Mouse (Mus musculus) kidney, postnatal 36 days (tissue): Measurements from ENCODE around the gene Ikzf1.

Experiments used
- DNase-seq, 2 experiments: peaks; one replicate each; pipeline ENCODE4 v3.0.0; 2021 to 2022; ENCODE audit warnings: mixed read lengths in 2 of 2

The Ikzf1 gene

DNA sequence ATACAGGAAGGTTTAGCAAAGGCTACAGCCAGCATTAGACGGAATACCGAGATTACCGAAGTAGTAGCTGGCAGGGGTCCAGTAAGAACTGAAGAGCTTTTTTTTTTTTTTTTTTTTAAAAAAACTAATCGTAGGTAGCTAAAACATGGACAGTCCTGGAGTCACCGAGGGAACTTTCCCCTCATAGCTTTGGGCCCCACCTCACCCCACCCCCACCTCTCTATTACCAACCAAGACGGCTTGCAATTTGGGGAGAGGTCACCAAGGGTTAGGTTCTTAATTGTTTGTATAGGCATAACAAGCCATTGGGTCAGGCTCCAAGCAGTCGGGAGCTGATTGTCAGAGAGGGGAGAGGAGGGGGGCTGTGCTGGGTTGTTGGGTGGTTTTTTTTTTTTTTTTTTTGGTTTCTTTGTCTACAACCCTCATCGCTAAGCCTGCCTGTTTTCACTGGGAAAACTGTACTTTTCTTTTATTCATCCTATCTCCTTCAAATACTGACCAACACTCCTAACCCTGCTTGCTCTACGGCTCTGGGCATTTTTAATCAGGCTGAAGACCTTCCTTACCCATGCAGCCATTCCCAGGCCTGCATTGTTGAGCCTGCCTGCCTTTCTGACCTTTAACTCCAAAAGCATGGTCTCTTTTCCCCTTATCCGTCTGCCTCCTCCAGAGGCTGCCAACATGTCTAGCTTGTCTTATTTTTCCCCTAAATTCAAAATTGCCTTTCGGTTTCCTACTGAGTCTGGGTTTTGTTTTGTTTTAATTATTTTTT lies 124.8 kb downstream of the Ikzf1 start:
- DNase-seq: no peak

DNA sequence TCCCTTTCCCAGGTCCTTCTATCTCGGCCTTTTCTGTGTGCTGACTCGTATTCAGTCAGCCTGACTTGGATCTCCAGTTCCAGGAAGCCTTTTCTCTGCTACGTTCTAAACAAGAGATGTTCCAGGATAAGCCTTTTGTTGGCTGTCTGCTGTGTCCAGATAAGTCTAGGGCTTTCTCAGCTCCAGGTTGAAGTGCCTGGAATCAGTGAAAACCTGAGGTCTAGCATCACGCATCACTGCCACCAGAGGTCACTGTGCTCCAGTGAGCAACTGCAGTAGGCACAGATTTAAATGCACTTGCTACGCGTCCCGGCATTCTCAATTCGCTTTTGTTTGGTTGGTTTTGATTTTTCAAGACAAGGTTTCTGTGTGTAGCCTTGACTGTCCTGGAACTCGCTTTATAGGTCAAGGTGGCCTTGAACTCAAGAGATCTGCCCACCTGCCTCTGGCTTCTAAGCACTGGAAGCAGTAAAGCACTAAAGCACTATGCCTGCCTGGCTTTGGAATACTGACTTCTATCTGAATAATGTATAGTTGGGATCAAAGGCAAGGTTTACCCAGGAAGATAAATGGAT lies 127.2 kb downstream of the Ikzf1 start:
- DNase-seq: peak; percentile 73 to 87

DNA sequence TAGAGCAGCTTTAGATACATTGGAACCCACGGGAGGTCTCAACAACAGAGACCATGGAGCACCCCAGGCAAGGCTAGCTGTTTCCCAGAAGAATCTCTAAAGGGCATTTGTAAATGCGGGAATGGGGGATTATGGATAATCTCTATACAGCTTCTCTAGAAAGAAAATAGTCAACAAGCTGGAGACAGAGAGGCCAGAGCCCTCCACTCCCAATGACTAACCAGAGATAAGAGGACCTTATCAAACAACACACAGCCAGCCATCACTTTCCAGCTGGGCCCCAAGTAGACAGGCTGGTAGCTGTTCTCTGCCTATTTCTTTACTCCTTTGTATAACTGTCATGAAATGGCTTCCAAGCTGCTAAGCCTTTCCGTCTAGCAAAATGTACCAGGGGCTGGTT lies 130.9 kb downstream of the Ikzf1 start:
- DNase-seq: no peak

DNA sequence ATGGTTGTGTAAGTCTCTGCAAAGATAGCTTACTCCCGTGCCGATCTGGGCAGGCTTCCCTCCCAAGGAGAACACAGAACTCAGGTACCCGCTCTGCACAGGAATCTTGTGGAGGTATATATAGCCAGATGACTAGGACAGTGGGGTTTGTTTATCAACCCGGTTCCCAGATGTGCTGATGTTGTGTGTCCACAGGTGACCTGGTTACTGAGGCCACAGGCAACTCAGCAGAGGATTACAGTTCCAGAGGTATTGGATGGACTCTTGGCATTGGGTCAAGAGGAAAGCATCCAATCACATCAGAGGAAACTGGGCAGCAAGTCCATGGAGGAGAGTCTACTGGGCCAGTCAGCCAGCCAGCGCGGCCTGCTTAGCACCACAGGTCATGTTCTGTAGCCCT lies 134.0 kb downstream of the Ikzf1 start:
- DNase-seq: peak in 1 of 2 experiments; percentile 33

DNA sequence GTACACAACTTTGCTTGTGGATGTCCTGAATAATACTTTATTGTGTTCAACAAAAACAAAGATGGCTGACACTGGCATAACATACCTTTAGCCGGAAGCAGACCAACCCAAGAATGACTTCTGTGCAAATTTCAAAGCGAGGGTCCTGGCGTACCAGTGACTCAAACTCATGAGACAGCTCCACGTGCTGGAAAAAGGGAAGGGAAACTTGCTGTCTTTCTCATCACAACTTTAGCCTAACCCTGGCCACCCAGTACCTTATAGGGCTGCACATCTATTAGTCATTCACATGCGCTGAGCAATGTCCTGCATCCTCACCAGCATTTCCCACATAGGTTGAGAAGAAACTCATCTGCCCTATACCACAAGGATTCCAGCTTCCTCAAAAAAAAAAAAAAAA lies 134.4 kb downstream of the Ikzf1 start:
- DNase-seq: no peak

DNA sequence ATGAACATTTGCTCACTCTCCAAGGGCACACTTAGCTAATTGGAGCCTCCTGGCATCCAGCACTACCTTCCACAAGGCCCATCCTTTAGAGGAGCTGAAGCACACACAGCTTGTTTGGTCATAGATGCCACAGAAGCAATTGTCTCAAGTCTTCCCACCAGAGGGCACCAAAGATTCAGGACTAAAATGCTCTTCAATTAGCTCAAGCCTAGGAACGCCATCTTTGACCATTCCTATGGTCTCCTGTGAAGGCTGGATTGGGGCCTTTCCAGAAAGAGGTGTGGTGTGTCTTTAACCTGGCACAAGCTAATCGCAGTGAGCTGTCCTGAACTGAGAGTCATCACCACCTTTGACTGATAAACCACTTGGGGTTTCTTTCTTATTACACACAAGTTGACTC lies 135.4 kb downstream of the Ikzf1 start:
- DNase-seq: peak; percentile 81 to 83

DNA sequence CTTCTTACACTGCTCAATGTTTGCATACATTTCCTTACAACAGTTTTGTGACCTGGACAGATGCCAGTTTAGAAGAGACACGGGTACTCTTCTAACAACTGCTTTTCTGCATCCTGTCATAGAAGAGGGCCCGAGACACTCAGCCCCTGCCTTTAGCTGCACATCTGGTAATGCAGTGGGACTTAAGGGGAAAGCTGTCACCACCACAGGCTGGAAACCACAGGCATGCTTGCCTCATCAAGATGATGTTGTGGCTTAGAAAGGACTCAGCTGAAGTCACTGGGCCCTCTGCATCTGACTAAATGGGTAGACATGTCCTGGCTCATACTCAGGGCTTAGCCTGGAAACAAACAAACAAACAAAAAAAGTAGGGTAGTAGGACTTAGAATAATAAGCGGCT lies 135.9 kb downstream of the Ikzf1 start:
- no peak for DNase-seq

DNA sequence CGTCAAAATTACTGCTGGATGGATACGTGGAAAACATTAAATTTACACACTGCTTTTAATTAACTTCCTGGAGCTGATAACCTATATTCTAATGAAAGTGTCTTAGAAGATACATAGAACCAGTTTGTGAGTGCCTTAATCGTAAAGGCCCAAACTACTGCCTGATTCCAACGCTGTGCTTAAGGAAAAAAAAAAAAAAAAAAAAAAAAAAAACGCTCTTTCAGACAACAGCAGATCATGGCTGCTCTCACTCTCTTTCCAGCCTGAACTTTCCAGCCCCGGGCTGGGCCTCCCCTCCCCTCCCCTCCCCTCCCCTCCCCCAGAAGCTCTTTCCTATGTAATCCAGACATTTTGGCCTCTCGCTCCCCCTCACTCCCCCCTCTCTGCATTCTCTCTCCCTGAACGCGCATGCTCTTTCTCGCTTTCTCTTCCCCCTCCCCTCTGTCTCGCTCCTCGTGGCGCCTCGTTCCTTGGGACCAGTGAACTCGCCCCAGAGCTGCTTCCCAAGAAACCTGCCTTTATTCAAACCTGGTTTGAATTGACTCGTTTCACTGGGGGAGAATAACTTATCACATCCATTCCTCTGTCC lies 136.7 kb downstream of the Ikzf1 start:
- DNase-seq: peak in 1 of 2 experiments; percentile 43
